Mouse (Mus musculus): ENCODE measurements around the gene Ints11. TPM values are rescaled to one million over a fixed set of nuclear protein-coding genes. Genes with fewer than 3 reads are reported as not detected.

Gene Ints11
- polyA plus RNA-seq, 1 experiment from 2014 or later: 95.4 TPM

GRCm38 (mm10) chr4:155849391-155849790 lies 20.0 kb upstream of the Ints11 start:
- no peak for ATAC-seq (ENCODE audit: low FRiP score, low read depth)
- peaks cover 31% of the 10 kb centered on the region for H3K4me1 ChIP-seq
- H3K4me3 ChIP-seq: peak overlapping the region; percentile 85; the same call in 1 of the 2 replicates
- no peaks in the 10 kb centered on the region for H3K27me3 ChIP-seq
- peak overlapping the region; percentile 96; the same call in 1 of the 2 replicates for H3K4me2 ChIP-seq (replicated peaks)
- WGBS: 89% methylated on average over 2 of the region's 2 CpGs
- 0 out of 2 replicates have a peak overlapping the region, but pooled peaks have one; percentile 90 for H3K9ac ChIP-seq (replicated peaks)
- H3K36me3 ChIP-seq: peaks cover 20% of the 10 kb centered on the region
- no peak overlapping the region for H3K27ac ChIP-seq (replicated peaks)
- H3K9me3 ChIP-seq: no peaks in the 10 kb centered on the region

GRCm38 (mm10) chr4:155849792-155850451 lies 19.4 kb upstream of the Ints11 start:
- Histone ChIP-seq H3K9ac (replicated peaks) (no peak overlapping the region), H3K27ac (replicated peaks) (no peak overlapping the region), H3K4me2 (replicated peaks) (0 out of 2 replicates have a peak overlapping the region, but pooled peaks have one; percentile 96), H3K4me1 (peaks cover 31% of the 10 kb centered on the region), H3K9me3 (no peaks in the 10 kb centered on the region), H3K4me3 (no peak overlapping the region), H3K27me3 (no peaks in the 10 kb centered on the region), H3K36me3 (peaks cover 26% of the 10 kb centered on the region)
- WGBS: 93% methylated on average over 3 of the region's 3 CpGs
- ATAC-seq (ENCODE audit: low FRiP score, low read depth): no peak

DNA sequence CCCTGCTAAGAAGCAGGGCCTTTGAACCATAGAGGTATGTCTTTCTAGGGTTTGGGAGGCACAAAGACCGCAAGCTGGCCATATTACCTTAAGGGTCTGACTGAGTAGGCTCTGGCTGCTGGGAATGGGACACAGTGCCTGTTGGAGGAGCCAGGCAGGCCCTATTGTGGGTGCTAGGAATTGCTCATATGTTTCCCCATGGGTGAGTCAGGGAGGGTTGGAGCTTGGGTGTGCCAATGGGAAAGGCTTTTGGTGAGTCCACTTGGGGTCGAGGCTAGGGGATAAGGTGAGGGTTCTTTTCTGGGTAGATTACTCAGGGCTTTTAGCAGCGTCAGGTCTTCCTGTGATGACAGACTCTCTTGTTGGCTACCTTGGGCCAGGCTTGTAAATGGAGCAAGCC lies 18.0 kb upstream of the Ints11 start:
- H3K27ac ChIP-seq (replicated peaks): no peak overlapping the region
- no peaks in the 10 kb centered on the region for H3K9me3 ChIP-seq
- H3K9ac ChIP-seq (replicated peaks): peak overlapping the region; percentile 6; the same call in 1 of the 2 replicates
- ATAC-seq (ENCODE audit: low FRiP score, low read depth): no peak
- no peak overlapping the region for H3K4me2 ChIP-seq (replicated peaks)
- 88% methylated on average over 3 of the region's 3 CpGs for WGBS
- H3K36me3 ChIP-seq: peaks cover 40% of the 10 kb centered on the region
- H3K4me3 ChIP-seq: no peak overlapping the region
- no peaks in the 10 kb centered on the region for H3K27me3 ChIP-seq
- H3K4me1 ChIP-seq: peaks cover 29% of the 10 kb centered on the region

- H3K4me2 ChIP-seq (replicated peaks): no peak overlapping the region
- 86% methylated on average over 2 of the region's 2 CpGs for WGBS
- no peaks in the 10 kb centered on the region for H3K27me3 ChIP-seq
- H3K4me3 ChIP-seq: no peak overlapping the region
- H3K36me3 ChIP-seq: peaks cover 46% of the 10 kb centered on the region
- peaks cover 23% of the 10 kb centered on the region for H3K4me1 ChIP-seq
- no peak overlapping the region for H3K9ac ChIP-seq (replicated peaks)
- H3K9me3 ChIP-seq: no peaks in the 10 kb centered on the region
- no peak for ATAC-seq (ENCODE audit: low FRiP score, low read depth)
- no peak overlapping the region for H3K27ac ChIP-seq (replicated peaks)
These were observed 17.4 kb upstream of the Ints11 start for GRCm38 (mm10) chr4:155851951-155852411.

DNA sequence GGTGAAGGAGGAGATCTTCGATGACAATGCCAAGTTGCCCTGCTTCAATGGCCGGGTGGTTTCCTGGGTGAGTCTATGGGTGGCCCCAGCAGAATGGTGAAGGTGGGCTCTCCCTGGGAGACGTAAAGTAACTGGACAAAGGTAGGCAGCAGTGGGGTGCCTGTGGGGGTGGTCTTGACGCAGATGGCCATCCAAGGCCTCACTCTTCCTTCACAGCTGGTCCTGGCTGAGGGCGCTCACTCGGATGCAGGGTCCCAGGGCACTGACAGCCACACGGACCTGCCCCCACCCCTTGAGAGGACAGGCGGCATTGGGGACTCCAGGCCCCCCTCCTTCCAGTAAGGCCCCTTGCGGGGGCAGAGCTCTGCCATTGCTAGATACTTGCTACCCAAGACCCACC lies 15.9 kb upstream of the Ints11 start:
- Histone ChIP-seq H3K4me2 (replicated peaks) (no peak overlapping the region), H3K27ac (replicated peaks) (no peak overlapping the region), H3K36me3 (peaks cover 61% of the 10 kb centered on the region), H3K27me3 (no peaks in the 10 kb centered on the region), H3K4me1 (peaks cover 16% of the 10 kb centered on the region), H3K4me3 (no peak overlapping the region), H3K9ac (replicated peaks) (no peak overlapping the region), H3K9me3 (no peaks in the 10 kb centered on the region)
- ATAC-seq (ENCODE audit: low FRiP score, low read depth): no peak
- 95% methylated on average over 9 of the region's 9 CpGs for WGBS

DNA sequence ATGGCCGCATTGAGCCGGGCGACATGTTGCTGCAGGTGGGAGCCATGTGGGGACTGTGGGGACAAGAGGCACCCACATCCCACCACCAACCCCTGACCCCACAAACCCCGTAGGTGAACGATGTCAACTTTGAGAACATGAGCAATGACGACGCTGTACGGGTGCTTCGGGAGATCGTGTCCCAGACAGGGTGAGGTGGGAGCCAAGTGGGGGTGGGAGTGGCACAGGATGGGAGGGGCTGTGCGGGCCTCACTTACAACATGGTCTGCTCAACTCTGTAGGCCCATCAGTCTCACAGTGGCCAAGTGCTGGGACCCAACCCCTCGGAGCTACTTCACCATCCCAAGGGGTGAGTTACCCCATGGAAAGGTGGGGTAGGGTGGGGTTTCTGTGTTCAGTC lies 14.4 kb upstream of the Ints11 start:
- no peak for ATAC-seq (ENCODE audit: low FRiP score, low read depth)
- H3K4me2 ChIP-seq (replicated peaks): no peak overlapping the region
- no peaks in the 10 kb centered on the region for H3K27me3 ChIP-seq
- peaks cover 76% of the 10 kb centered on the region for H3K36me3 ChIP-seq
- 89% methylated on average over 12 of the region's 12 CpGs for WGBS
- no peaks in the 10 kb centered on the region; the same call in 1 of the 2 replicates for H3K4me1 ChIP-seq
- no peaks in the 10 kb centered on the region for H3K9me3 ChIP-seq
- no peak overlapping the region for H3K9ac ChIP-seq (replicated peaks)
- no peak overlapping the region for H3K4me3 ChIP-seq
- H3K27ac ChIP-seq (replicated peaks): no peak overlapping the region

- peaks cover 86% of the 10 kb centered on the region for H3K36me3 ChIP-seq
- no peaks in the 10 kb centered on the region for H3K9me3 ChIP-seq
- WGBS: 92% methylated on average over 12 of the region's 12 CpGs
- H3K4me1 ChIP-seq: no peaks in the 10 kb centered on the region
- ATAC-seq (ENCODE audit: low FRiP score, low read depth): no peak
- no peak overlapping the region for H3K4me2 ChIP-seq (replicated peaks)
- H3K4me3 ChIP-seq: no peak overlapping the region
- H3K27me3 ChIP-seq: no peaks in the 10 kb centered on the region
- no peak overlapping the region for H3K9ac ChIP-seq (replicated peaks)
- no peak overlapping the region for H3K27ac ChIP-seq (replicated peaks)
These were observed 13.3 kb upstream of the Ints11 start for GRCm38 (mm10) chr4:155856071-155856470.

- H3K9ac ChIP-seq (replicated peaks): no peak overlapping the region
- H3K4me1 ChIP-seq: no peaks in the 10 kb centered on the region
- ATAC-seq (ENCODE audit: low FRiP score, low read depth): no peak
- no peak overlapping the region for H3K4me3 ChIP-seq
- H3K4me2 ChIP-seq (replicated peaks): no peak overlapping the region
- H3K36me3 ChIP-seq: peaks cover 94% of the 10 kb centered on the region
- no peaks in the 10 kb centered on the region for H3K9me3 ChIP-seq
- no peak overlapping the region for H3K27ac ChIP-seq (replicated peaks)
- WGBS: 90% methylated on average over 3 of the region's 3 CpGs
- no peaks in the 10 kb centered on the region for H3K27me3 ChIP-seq
These were observed 12.5 kb upstream of the Ints11 start for GRCm38 (mm10) chr4:155856881-155857280.

GRCm38 (mm10) chr4:155859318-155859717 lies 10.0 kb upstream of the Ints11 start:
- WGBS: 30% methylated on average over 13 of the region's 13 CpGs
- Histone ChIP-seq H3K27ac (replicated peaks) (no peak overlapping the region), H3K4me3 (no peak overlapping the region), H3K36me3 (peaks cover 82% of the 10 kb centered on the region), H3K4me1 (no peaks in the 10 kb centered on the region), H3K9ac (replicated peaks) (no peak overlapping the region), H3K9me3 (no peaks in the 10 kb centered on the region), H3K4me2 (replicated peaks) (no peak overlapping the region), H3K27me3 (no peaks in the 10 kb centered on the region)
- no peak for ATAC-seq (ENCODE audit: low FRiP score, low read depth)

- 90% methylated on average over 7 of the region's 7 CpGs for WGBS
- no peak overlapping the region for H3K4me2 ChIP-seq (replicated peaks)
- peaks cover 76% of the 10 kb centered on the region for H3K36me3 ChIP-seq
These were observed 7.6 kb upstream of the Ints11 start for GRCm38 (mm10) chr4:155861787-155862186.

GRCm38 (mm10) chr4:155863001-155863400 lies 6.3 kb upstream of the Ints11 start, which contains the start of gene Tas1r3:
Gene Tas1r3 (minus strand): TSS chr4:155863362.
- H3K4me1 ChIP-seq: peaks cover under 1% of the 10 kb centered on the region; the same call in 1 of the 2 replicates
- H3K9me3 ChIP-seq: no peaks in the 10 kb centered on the region
- H3K27ac ChIP-seq (replicated peaks): no peak within 1 kb of the TSS
- H3K9ac ChIP-seq (replicated peaks): no peak within 1 kb of the TSS
- peaks cover 66% of the 10 kb centered on the region for H3K36me3 ChIP-seq
- no peak within 1 kb of the TSS for H3K4me2 ChIP-seq (replicated peaks)
- no peaks in the 10 kb centered on the region for H3K27me3 ChIP-seq
- ATAC-seq (ENCODE audit: low FRiP score, low read depth): no peak
- H3K4me3 ChIP-seq: no peak within 1 kb of the TSS
- 81% methylated on average over 5 of the region's 5 CpGs for WGBS

More at GRCm38 (mm10) chr4:155861787-155862186, 7.6 kb upstream of the Ints11 start:
- Histone ChIP-seq H3K27me3 (no peaks in the 10 kb centered on the region), H3K27ac (replicated peaks) (no peak overlapping the region), H3K4me1 (no peaks in the 10 kb centered on the region), H3K9ac (replicated peaks) (no peak overlapping the region), H3K9me3 (no peaks in the 10 kb centered on the region), H3K4me3 (no peak overlapping the region)
- no peak for ATAC-seq (ENCODE audit: low FRiP score, low read depth)

GRCm38 (mm10) chr4:155868614-155869298 lies 590 bp upstream of the Ints11 start:
- WGBS: 12% methylated on average over 22 of the region's 22 CpGs
- peaks cover 41% of the 10 kb centered on the region for H3K36me3 ChIP-seq
- H3K27ac ChIP-seq (replicated peaks): no peak overlapping the region

More at GRCm38 (mm10) chr4:155868614-155869298, 590 bp upstream of the Ints11 start:
- Histone ChIP-seq H3K9me3 (no peaks in the 10 kb centered on the region), H3K9ac (replicated peaks) (peak overlapping the region; percentile 82), H3K4me2 (replicated peaks) (peak overlapping the region; percentile 97), H3K27me3 (no peaks in the 10 kb centered on the region), H3K4me3 (peak overlapping the region; percentile 73), H3K4me1 (peaks cover 28% of the 10 kb centered on the region)
- ATAC-seq (ENCODE audit: low FRiP score, low read depth): peak; percentile 64

Data from midbrain, embryonic 12.5 days (tissue).